Mouse (Mus musculus) intestine, embryonic 15.5 days (tissue): ENCODE results near the gene Arpc5. TPM values are rescaled to one million over a fixed set of nuclear protein-coding genes. Genes with fewer than 3 reads are reported as not detected.
A peak's percentile ranks its signal among the peaks of the same experiment; 100 is the strongest.
"Not testable (repeated sequence)": the region's sequence is repeated elsewhere in the genome, so short reads cannot be mapped to it uniquely, and the experiment has no call there.

Source experiments
- ATAC-seq: fragments of 200-750 bp; cut with Nextera tagmentation; 2 replicates; pipeline ENCODE4 v1.8.0; 2017; ENCODE audit warnings: moderate TSS enrichment, moderate library complexity
- H3K27ac ChIP-seq: fragments of 300-500 bp; sonication (generic); 2 replicates; pipeline ENCODE4 v1.5.1; 2015; ENCODE audit warnings: mild to moderate bottlenecking, inconsistent platforms
- H3K27me3 ChIP-seq: fragments of 300-500 bp; sonication (generic); replicated peaks from 2 replicates; pipeline ENCODE4 v1.6.1; 2015; ENCODE audit warnings: inconsistent platforms
- H3K36me3 ChIP-seq: fragments of 300-500 bp; sonication (generic); 2 replicates; pipeline ENCODE4 v1.6.1; 2015; ENCODE audit warnings: inconsistent platforms
- H3K4me1 ChIP-seq: fragments of 300-500 bp; sonication (generic); replicated peaks from 2 replicates; pipeline ENCODE4 v1.6.1; 2015; ENCODE audit warnings: inconsistent platforms
- H3K4me2 ChIP-seq: fragments of 300-500 bp; sonication (generic); replicated peaks from 2 replicates; pipeline ENCODE4 v1.6.1; 2015; ENCODE audit warnings: mild to moderate bottlenecking, inconsistent platforms
- H3K4me3 ChIP-seq: fragments of 300-500 bp; sonication (generic); replicated peaks from 2 replicates; pipeline ENCODE4 v1.5.1; 2015; ENCODE audit warnings: inconsistent platforms
- H3K9ac ChIP-seq: fragments of 300-500 bp; sonication (generic); 2 replicates; pipeline ENCODE4 v1.6.1; 2015; ENCODE audit warnings: inconsistent platforms
- H3K9me3 ChIP-seq: fragments of 300-500 bp; sonication (generic); 2 replicates; pipeline ENCODE4 v1.6.1; 2016; ENCODE audit warnings: inconsistent platforms
- WGBS: fragments of 180-500 bp; shearing (Covaris S2); methylation state at CpG from one replicate; pipeline ENCODE4 v1.1.7; 2015; 5-methylcytosine and 5-hydroxymethylcytosine counted together
- polyA plus RNA-seq: library from polyadenylated mRNA; unstranded; fragments of >200 nt; fragmentation: Nextera tagmentation; extraction: Ambion mirVana; gene quantifications from 2 replicates; pipeline ENCODE4 v1.2.1, GENCODE M21; 2015

The Arpc5 gene
- polyA plus RNA-seq, 1 experiment from 2014 or later, result 358 TPM

DNA sequence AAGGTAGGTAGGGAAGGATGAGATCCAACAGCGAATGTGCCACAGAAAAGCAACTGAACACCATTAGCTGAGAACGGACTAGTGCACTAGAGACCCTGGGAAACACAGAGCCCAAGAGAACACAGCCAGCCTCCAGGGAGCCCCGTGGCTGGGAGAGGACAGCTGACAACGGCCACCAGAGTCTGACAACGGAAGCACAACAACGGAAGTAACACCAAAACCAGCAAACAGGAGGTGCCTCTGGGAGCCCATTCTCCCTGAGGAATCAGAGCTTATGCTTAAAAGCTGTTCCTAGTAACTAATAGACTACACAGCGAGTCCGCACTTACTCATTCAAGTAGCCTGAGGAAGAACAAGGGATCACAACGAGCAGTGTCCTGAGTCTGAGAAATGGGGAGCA lies 17.1 kb upstream of the Arpc5 start:
- no peak overlapping the region for H3K4me2 ChIP-seq
- no peaks in the 10 kb centered on the region for H3K27me3 ChIP-seq
- H3K4me1 ChIP-seq, result no peaks in the 10 kb centered on the region
- H3K9ac ChIP-seq, result no peak overlapping the region
- no peaks in the 10 kb centered on the region for H3K36me3 ChIP-seq
- WGBS, result 73% methylated on average over 9 of the region's 9 CpGs
- no peak overlapping the region for H3K27ac ChIP-seq
- H3K4me3 ChIP-seq, result no peak overlapping the region
- no peaks in the 10 kb centered on the region for H3K9me3 ChIP-seq
- ATAC-seq, result no peak

DNA sequence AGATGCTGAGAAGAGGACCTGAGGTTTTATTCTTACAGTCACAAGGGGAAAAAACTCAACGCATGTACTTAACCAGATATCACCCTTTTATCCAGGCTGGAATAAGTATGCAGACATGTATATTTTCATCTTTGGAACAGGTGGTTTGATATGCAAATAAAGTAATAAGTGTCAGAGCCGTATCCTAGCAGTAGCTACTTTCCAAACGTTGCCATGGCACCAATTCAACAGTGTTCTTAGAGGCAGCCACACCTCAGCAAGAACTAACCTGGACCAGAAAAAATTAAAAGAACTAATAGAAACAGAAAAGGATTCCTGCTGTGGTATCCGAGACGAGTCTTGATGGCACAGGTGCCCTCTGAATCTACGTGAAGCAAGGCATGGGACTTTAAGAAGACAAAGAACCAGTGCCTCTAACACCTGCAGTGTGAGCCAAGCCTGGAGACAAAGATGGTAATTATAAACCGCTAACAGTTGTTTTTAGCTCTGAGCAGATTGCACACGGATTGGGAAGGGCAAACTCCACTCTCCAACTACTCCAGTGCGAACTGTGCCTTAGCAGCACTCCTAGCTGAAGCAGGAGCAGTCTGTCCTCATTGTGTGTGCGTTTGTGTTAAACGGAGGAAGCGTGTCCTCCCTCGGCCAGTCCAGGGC lies 15.9 kb upstream of the Arpc5 start, which contains the start of gene Apobec4:
TSS of gene Apobec4 (plus strand) at position 240 of the 654 bp plus-strand sequence.
- H3K4me2 ChIP-seq, result no peak within 1 kb of the TSS
- no peak within 1 kb of the TSS for H3K4me3 ChIP-seq
- H3K4me1 ChIP-seq, result no peaks in the 10 kb centered on the region
- ATAC-seq, result no peak
- 69% methylated on average over 13 of the region's 13 CpGs for WGBS
- H3K9ac ChIP-seq, result no peak within 1 kb of the TSS
- H3K36me3 ChIP-seq, result no peaks in the 10 kb centered on the region
- no peak within 1 kb of the TSS for H3K27ac ChIP-seq
- H3K27me3 ChIP-seq, result no peaks in the 10 kb centered on the region
- no peaks in the 10 kb centered on the region for H3K9me3 ChIP-seq

DNA sequence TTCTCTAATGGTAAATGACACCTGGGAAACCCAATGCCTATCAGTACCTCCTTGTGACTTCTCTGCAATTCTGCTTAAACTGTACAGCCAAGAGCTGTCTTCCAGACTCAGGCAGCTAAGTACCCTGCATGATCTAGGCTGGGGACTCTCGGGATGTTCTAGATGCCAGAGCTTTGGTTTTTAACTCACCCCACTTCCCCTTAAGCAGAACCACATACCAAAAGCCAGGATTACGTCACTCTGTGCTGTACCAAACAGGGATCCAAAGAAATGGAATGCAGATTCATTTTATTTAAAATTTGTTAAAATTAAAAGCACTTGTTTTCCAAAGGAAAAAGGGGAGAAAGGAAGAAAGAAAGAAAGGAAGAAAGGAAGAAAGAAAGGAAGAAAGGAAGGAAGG lies 4.6 kb upstream of the Arpc5 start:
- 78% methylated on average over 2 of the region's 2 CpGs for WGBS
- Histone ChIP-seq H3K9ac (no peak overlapping the region), H3K4me3 (no peak overlapping the region), H3K36me3 (no peaks in the 10 kb centered on the region), H3K27ac (no peak overlapping the region), H3K4me1 (no peaks in the 10 kb centered on the region), H3K9me3 (no peaks in the 10 kb centered on the region), H3K27me3 (no peaks in the 10 kb centered on the region; the same call in 1 of the 2 replicates), H3K4me2 (no peak overlapping the region)
- ATAC-seq, result no peak

- H3K27ac ChIP-seq, result peak overlapping the region; percentile 89
- ATAC-seq, result peak; percentile 77
- H3K4me1 ChIP-seq, result no peaks in the 10 kb centered on the region
- peak overlapping the region; percentile 96 for H3K4me3 ChIP-seq
- peak overlapping the region; percentile 98 for H3K4me2 ChIP-seq
- peaks cover 11% of the 10 kb centered on the region for H3K36me3 ChIP-seq
- no peaks in the 10 kb centered on the region; the same call in 1 of the 2 replicates for H3K27me3 ChIP-seq
- H3K9ac ChIP-seq, result peak overlapping the region; percentile 97
- no peaks in the 10 kb centered on the region for H3K9me3 ChIP-seq
- WGBS, result 1% methylated on average over 60 of the region's 60 CpGs
Measured at GRCm38 (mm10) chr1:152766804-152767748, 734 bp downstream of the Arpc5 start.

DNA sequence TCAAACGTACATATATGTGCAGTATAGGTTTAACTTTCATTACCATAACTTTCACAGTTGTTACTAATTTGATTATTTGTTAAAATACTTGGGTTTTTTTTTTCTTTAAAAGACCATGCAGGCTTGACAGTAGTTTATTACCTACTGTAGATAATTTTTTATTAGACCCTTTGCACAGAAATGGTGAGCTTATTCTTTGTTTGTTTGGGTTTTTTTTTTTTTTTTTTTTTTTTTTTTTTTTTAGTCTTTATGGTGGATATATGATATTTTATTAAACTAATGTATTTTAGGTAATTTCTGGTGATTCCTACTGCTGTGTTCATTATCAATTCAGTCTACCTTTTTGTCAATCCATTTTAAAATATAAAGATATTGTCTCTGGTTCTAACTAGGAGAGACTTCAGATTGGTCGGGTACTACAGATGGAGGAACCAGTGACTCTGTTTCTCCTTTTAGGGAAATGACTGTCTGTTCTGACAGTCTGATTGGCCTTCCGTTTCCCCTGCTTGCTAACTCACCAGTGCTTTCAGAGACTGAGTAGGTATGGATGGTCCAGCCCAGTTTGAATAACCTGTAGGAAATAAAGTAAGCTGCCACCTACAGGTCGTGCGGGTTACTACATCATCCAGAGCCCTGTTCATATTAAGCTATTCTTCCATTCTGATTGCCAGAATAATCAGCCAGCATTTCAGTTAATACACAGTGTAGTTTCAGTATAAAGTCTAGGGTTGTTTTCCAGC lies 1.6 kb downstream of the Arpc5 start:
- H3K9ac ChIP-seq, result no peak overlapping the region
- no peak overlapping the region for H3K27ac ChIP-seq
- no peaks in the 10 kb centered on the region; the same call in 1 of the 2 replicates for H3K27me3 ChIP-seq
- no peaks in the 10 kb centered on the region for H3K9me3 ChIP-seq
- 10% methylated on average over 5 of the region's 5 CpGs for WGBS
- no peaks in the 10 kb centered on the region for H3K4me1 ChIP-seq
- ATAC-seq, result peak; percentile 18; the same call in 1 of the 2 replicates
- peak overlapping the region; percentile 98 for H3K4me2 ChIP-seq
- peaks cover 11% of the 10 kb centered on the region for H3K36me3 ChIP-seq
- peak overlapping the region; percentile 96 for H3K4me3 ChIP-seq

DNA sequence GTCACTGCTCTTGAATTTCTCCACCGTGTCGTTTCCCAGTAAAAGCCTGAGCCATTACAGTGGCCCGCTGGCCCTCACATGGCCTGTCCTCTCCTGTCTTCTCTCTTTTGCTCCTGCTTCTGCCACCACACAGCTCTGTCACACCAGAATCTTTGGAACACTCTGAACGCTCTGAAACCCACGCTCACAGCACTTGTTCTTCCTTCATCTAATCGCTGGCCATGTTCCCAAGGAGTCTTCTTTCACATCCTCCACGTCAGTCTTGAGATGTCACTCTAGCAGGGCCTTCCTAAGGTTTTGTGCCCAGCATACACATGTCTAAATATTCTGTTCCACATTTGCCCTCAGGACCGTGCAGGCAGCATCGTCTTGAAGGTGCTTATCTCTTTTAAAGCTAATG lies 4.7 kb downstream of the Arpc5 start:
- Histone ChIP-seq H3K4me2 (no peak overlapping the region), H3K36me3 (peaks cover 18% of the 10 kb centered on the region), H3K9me3 (no peaks in the 10 kb centered on the region), H3K27ac (no peak overlapping the region), H3K27me3 (no peaks in the 10 kb centered on the region), H3K4me1 (no peaks in the 10 kb centered on the region), H3K9ac (no peak overlapping the region), H3K4me3 (no peak overlapping the region)
- WGBS, result 95% methylated on average over 9 of the region's 9 CpGs
- no peak for ATAC-seq

GRCm38 (mm10) chr1:152774601-152775000 lies 8.3 kb downstream of the Arpc5 start:
- ATAC-seq, result not testable (repeated sequence)
- WGBS, result 90% methylated on average over 3 of the region's 3 CpGs

GRCm38 (mm10) chr1:152779071-152779737 lies 12.9 kb downstream of the Arpc5 start:
- WGBS, result 27% methylated on average over 10 of the region's 10 CpGs
- Histone ChIP-seq H3K9ac (no peak overlapping the region), H3K27me3 (no peaks in the 10 kb centered on the region), H3K4me1 (no peaks in the 10 kb centered on the region), H3K9me3 (no peaks in the 10 kb centered on the region), H3K36me3 (peaks cover 13% of the 10 kb centered on the region; the same call in 1 of the 2 replicates), H3K27ac (no peak overlapping the region), H3K4me3 (no peak overlapping the region), H3K4me2 (0 out of 2 replicates have a peak overlapping the region, but pooled peaks have one; percentile 12)
- ATAC-seq, result peak; percentile 92

More at GRCm38 (mm10) chr1:152774601-152775000, 8.3 kb downstream of the Arpc5 start:
- H3K36me3 ChIP-seq, result peaks cover 25% of the 10 kb centered on the region
- not testable (repeated sequence) for H3K4me2 ChIP-seq, H3K27me3 ChIP-seq, H3K9me3 ChIP-seq, H3K4me3 ChIP-seq, H3K9ac ChIP-seq, H3K4me1 ChIP-seq, H3K27ac ChIP-seq

- no peak for ATAC-seq
- Histone ChIP-seq H3K27ac (no peak overlapping the region), H3K27me3 (no peaks in the 10 kb centered on the region), H3K4me3 (no peak overlapping the region), H3K4me1 (0 out of 2 replicates have a peak, but pooled peaks cover 4% of the 10 kb centered on the region), H3K36me3 (no peaks in the 10 kb centered on the region), H3K4me2 (no peak overlapping the region), H3K9me3 (no peaks in the 10 kb centered on the region), H3K9ac (no peak overlapping the region)
- 94% methylated on average over 8 of the region's 8 CpGs for WGBS
Measured at GRCm38 (mm10) chr1:152784620-152785019, 18.3 kb downstream of the Arpc5 start.

DNA sequence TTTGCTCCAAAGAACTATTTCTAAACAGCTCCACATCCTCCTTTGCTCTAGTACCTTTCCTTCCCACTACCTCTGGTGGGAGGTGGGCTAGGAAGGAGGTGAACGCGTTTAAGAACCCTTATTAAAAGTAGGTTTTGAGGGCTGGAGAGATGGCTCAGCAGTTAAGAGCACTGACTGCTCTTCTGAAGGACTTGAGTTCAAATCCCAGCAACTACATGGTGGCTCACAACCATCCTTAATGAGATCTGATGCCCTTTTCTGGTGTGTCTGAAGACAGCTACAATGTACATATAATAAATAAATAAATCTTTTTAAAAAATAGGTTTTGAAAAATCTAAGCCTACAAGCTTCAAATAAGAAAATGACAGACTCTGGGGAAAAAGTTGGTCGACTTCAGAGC lies 19.1 kb downstream of the Arpc5 start:
- H3K4me1 ChIP-seq, ATAC-seq, H3K27me3 ChIP-seq, H3K27ac ChIP-seq, H3K4me3 ChIP-seq, H3K4me2 ChIP-seq, H3K9ac ChIP-seq, H3K9me3 ChIP-seq, H3K36me3 ChIP-seq: not testable (repeated sequence)
- 83% methylated on average over 3 of the region's 3 CpGs for WGBS

- H3K4me2 ChIP-seq, result no peak overlapping the region
- H3K4me3 ChIP-seq, result no peak overlapping the region
- WGBS, result 75% methylated on average over 4 of the region's 4 CpGs
Measured at GRCm38 (mm10) chr1:152786953-152787352, 20.6 kb downstream of the Arpc5 start.

More at GRCm38 (mm10) chr1:152786953-152787352, 20.6 kb downstream of the Arpc5 start:
- Histone ChIP-seq H3K36me3 (no peaks in the 10 kb centered on the region), H3K4me1 (peaks cover 15% of the 10 kb centered on the region), H3K9me3 (no peaks in the 10 kb centered on the region), H3K9ac (no peak overlapping the region), H3K27me3 (no peaks in the 10 kb centered on the region), H3K27ac (no peak overlapping the region)
- no peak for ATAC-seq
